Mouse (Mus musculus) liver, adult 10 weeks (tissue): ENCODE data around the gene Me3. TPM values are rescaled to one million over a fixed set of nuclear protein-coding genes. Genes with fewer than 3 reads are reported as not detected.

Experiments used
- polyA plus RNA-seq: library from polyadenylated mRNA; stranded (reverse); fragments of 350-450 nt; fragmentation: Illumina TruSeq; extraction: RNeasy Lipid Tissue Mini Kit (QIAGEN cat#74804); gene quantifications from one replicate; pipeline ENCODE4 v1.2.3, GENCODE M21; 2014; ENCODE audit warnings: low read depth, low replicate concordance

Me3 gene
- not detected for polyA plus RNA-seq

GRCm38 (mm10) chr7:89632342-89633251, at the start of gene Me3:
Gene Me3 (plus strand): TSS chr7:89632392.

DNA sequence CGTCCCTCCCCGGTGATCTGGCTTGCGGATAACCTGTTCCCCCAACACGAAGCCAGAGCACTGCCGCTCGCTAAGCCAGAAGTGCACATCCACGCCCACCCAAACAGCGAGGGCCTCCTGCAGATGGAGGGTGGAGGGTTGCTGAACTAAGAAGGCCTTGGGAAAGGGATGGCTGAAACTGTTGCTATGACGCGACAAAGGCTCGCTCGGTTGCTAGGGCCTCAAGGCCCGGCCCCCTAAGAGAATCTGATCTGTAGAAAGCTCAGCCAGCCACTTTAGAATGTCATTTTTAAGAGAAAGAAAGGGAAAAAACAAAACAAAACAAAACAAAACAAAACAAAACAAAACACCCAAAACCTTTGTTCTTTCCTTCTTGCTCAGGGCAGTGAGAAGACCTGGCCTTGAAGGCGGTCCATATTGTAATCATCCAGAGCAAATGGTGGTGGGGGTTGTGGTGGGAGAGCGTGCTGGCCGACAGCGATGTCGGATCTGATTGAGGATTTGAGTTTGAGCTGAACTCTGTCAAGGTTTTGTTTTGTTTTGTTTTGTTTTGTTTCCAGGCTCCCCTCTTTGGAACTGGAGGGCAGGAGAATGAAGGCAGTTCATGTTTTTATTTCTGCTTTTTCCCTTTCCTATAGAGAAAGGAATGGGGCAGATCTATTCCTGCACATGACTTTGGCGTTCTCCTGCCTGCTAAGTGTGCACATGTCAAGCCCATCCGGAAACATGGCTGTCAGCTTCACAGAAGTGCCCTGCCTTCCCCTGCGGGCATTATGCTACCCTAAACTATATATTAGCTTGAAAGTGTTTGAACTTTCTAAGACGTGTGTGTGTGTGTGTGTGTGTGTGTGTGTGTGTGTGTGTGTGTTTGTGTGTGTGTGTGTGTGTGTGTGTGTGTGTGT, 271.5 kb downstream of the Me3 start, which contains the start of gene Ccdc81:
Ccdc81 (minus strand) TSS at position 188 of the 902 bp plus-strand sequence.

Other genes with a start within 250 kb of the Me3 start
- 114 TPM for gene Tmem135, start 228.2 kb upstream of the Me3 start, polyA plus RNA-seq
- 20.0 TPM for gene Fzd4, start 228.0 kb upstream of the Me3 start, polyA plus RNA-seq
- 5.9 TPM for gene Prss23, start 105.2 kb upstream of the Me3 start, polyA plus RNA-seq